Mouse (Mus musculus) v-Abl transformed pro-B cells (cell line): Measurements from ENCODE around the gene Ifi204.
"Not testable (repeated sequence)": the region's sequence is repeated elsewhere in the genome, so short reads cannot be mapped to it uniquely, and the experiment has no call there.

Experiments used
- in situ Hi-C, 2 experiments: fragments of 400-800 bp; cut with MboI; formaldehyde crosslinking; loops; one replicate each; pipeline ENCODE4 v1.15.1; 2025; ENCODE audit not compliant: unreplicated experiment in 2 of 2

The Ifi204 gene

GRCm38 (mm10) chr1:173766848-173767617 is at the start of gene Ifi204:
Gene Ifi204 (minus strand): TSS chr1:173766943.
- in situ Hi-C loops, result not testable (repeated sequence)

- in situ Hi-C loops, result loop anchor here in 1 of 2 experiments (5.0 kb wide), 1 partner anchor 138 kb away; no protein-coding TSS in a partner anchor
These were observed 42.6 kb upstream of the Ifi204 start for GRCm38 (mm10) chr1:173809294-173809693.

- in situ Hi-C loops, result not testable (repeated sequence)
These were observed 36.0 kb upstream of the Ifi204 start for GRCm38 (mm10) chr1:173802689-173803281.

DNA sequence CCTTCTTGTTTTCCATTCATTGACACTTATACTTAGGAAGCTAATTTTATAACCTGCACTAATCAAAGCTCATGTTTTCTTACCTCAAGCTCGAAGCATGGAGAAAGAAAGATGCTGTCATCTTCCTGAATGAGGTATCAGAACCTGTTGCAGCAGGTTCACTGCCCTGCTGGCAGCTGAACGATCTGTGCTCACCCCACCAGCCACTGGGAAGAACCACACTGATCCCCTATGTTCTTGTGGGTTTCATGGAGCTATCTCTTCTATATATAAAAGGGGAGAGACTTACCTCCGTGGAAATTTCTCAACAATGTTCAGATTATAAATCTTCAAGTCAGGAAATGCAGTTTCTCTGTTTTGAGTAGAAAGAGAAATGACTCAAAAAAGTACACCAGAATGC is 35.5 kb upstream of the Ifi204 start:
- in situ Hi-C loops, result not testable (repeated sequence)

- in situ Hi-C loops, result not testable (repeated sequence)
These were observed 35.0 kb upstream of the Ifi204 start for GRCm38 (mm10) chr1:173801791-173802190.

GRCm38 (mm10) chr1:173773457-173773856 is 6.7 kb upstream of the Ifi204 start:
- in situ Hi-C loops, result not testable (repeated sequence)

DNA sequence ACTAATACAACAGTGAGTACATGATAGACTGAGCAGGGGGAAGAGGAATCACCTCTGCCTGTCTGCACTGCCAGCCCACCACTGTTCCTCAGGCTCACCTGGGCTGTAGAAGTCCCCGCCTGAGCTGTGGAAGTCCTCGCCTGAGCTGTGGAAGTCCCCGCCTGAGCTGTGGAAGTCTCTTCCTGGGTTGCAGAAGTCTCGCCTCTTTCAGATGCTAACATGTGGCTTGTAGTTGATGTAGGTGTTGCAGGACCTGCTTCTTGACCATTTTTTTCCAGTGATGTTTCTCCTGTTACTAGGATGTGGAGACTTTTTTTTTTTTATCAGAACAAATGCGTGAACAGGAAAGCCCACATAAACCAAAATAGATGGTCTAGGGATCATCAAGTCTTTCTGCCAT is 6.7 kb downstream of the Ifi204 start:
- in situ Hi-C loops, result not testable (repeated sequence)

- in situ Hi-C loops, result loop anchor here in 1 of 2 experiments (10.0 kb wide), 1 partner anchor 183 kb away; no protein-coding TSS in a partner anchor
These were observed 24.5 kb downstream of the Ifi204 start for GRCm38 (mm10) chr1:173742262-173742661.

DNA sequence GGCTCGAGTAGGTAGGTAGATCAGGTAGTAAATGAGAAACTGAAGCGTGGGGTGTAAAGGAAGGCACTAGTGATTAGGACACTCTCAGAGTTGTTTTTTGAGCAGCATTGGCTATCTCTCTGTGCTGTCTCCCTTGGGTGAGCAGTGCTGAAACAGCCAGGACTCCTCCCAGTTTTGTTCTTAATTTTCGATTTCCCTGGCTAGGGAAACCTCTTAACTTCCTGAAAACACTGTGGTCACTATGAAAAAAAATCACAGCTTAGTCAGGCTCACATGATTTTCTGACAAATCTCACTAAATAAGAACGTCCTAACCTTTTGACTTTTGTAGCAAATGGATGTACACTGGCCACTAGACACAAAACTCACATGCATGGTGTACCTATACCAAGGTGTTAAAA is 25.1 kb downstream of the Ifi204 start, which contains the start of gene Ifi207:
Gene Ifi207, minus strand, starts transcription at position 92 of the 400 bp plus-strand sequence.
- in situ Hi-C loops, result loop anchor here in 1 of 2 experiments (10.0 kb wide), 1 partner anchor 183 kb away; no protein-coding TSS in a partner anchor

DNA sequence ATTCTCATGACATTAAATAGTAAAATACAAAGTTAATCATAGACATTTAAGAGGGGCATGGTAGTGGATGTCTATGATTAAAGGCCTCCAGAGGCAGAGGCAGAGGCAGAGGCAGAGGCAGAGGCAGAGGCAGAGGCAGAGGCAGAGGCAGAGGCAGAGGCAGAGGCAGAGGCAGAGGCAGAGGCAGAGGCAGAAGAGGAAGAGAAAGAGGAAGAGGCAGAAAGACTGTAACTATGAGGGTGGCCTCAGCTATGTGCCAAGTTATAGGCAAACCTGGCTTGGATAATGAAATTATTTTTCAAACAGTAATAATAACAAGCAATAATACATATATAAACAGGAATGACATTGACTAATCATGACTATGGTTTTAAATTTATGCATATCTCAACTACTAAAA is 26.2 kb downstream of the Ifi204 start:
- in situ Hi-C loops, result loop anchor here in 1 of 2 experiments (10.0 kb wide), 1 partner anchor 184 kb away; no protein-coding TSS in a partner anchor

- in situ Hi-C loops, result no loop called here
These were observed 29.8 kb downstream of the Ifi204 start for GRCm38 (mm10) chr1:173736986-173737385.

- in situ Hi-C loops, result not testable (repeated sequence)
These were observed 31.7 kb downstream of the Ifi204 start for GRCm38 (mm10) chr1:173735015-173735414.

GRCm38 (mm10) chr1:173733219-173733618 is 33.5 kb downstream of the Ifi204 start:
- in situ Hi-C loops, result no loop called here
